In genomic region chr17:27655089-27656010, GRCm38 (mm10) we compare ENCODE assay signal across 8 mouse cellular contexts. TPM values are rescaled to one million over a fixed set of nuclear protein-coding genes. Genes with fewer than 3 reads are reported as not detected.
DNase-seq lines count a peak whose midpoint lies in the region; ATAC-seq and TF ChIP-seq lines count a peak whose summit lies in the region.

Pacsin1 (plus strand) TSS chr17:27655509.

- peaks cover 19% of the 10 kb centered on the region for H3K27me3 ChIP-seq in G1E (ENCODE audit: insufficient read depth, low read length)
- H3K27me3 ChIP-seq in hindbrain, embryonic 10.5 days (ENCODE audit: insufficient read depth, poor library complexity, severe bottlenecking): peaks cover 53% of the 10 kb centered on the region
- peaks cover 48% of the 10 kb centered on the region for H3K27me3 ChIP-seq in midbrain, embryonic 10.5 days (ENCODE audit: low read depth, poor library complexity, severe bottlenecking)
- H3K27me3 ChIP-seq in spleen, adult 2 months (ENCODE audit: control insufficient read depth, insufficient read depth, low read length): no peaks in the 10 kb centered on the region; the same call in 1 of the 2 replicates

- TF ChIP-seq CTCF in G1E (IDR thresholded peaks at IDR 0.05; ENCODE audit: low read depth, low read length): no peak
- TF ChIP-seq CTCF in cortical plate, adult 2 months (IDR thresholded peaks at IDR 0.05; ENCODE audit: extremely low read depth, insufficient read depth, low read length): no peak
- no peak for TF ChIP-seq CTCF in spleen, adult 2 months (IDR thresholded peaks at IDR 0.05; ENCODE audit: extremely low read depth, insufficient read depth, insufficient read length, insufficient replicate concordance)

- peak; percentile 68 to 71 for DNase-seq in B cell, adult 2 months
- DNase-seq in G1E (ENCODE audit: low spot score): no peak
- DNase-seq in hindbrain, embryonic 10.5 days (ENCODE audit: low spot score): peak; percentile 55
- DNase-seq in left cerebral cortex, adult 18-20 months (ENCODE audit: low spot score in 2 of 2): peak; percentile 78 to 87
- DNase-seq in midbrain, embryonic 10.5 days (ENCODE audit: low spot score): peak; percentile 60
- peak in 1 of 2 experiments; percentile 62 for DNase-seq in spleen, adult 2 months (ENCODE audit: low read depth in 1 of 2, low spot score in 2 of 2)
- DNase-seq in urinary bladder, postnatal 36 days (ENCODE audit: low spot score in 2 of 2): no peak

- H3K4me3 ChIP-seq in G1E (ENCODE audit: low read depth, low read length): peak within 1 kb of the TSS; percentile 10; the same call in 1 of the 2 replicates
- H3K4me3 ChIP-seq in cortical plate, adult 2 months (ENCODE audit: insufficient read depth, low read length): peak within 1 kb of the TSS; percentile 85
- peak within 1 kb of the TSS; percentile 67 for H3K4me3 ChIP-seq in hindbrain, embryonic 10.5 days
- peak within 1 kb of the TSS; percentile 69 for H3K4me3 ChIP-seq in midbrain, embryonic 10.5 days
- H3K4me3 ChIP-seq in spleen, adult 2 months (ENCODE audit: extremely low read depth, insufficient read depth, insufficient read length): peak within 1 kb of the TSS; percentile 66

- WGBS in hindbrain, embryonic 10.5 days: 2% methylated on average over 65 of the region's 65 CpGs
- WGBS in midbrain, embryonic 10.5 days: 1% methylated on average over 65 of the region's 65 CpGs
- 3% methylated on average over 63 of the region's 65 CpGs for WGBS in spleen, adult 2 months

- peak; percentile 63; the same call in 1 of the 2 replicates for TF ChIP-seq POLR2A in cortical plate, adult 2 months (IDR thresholded peaks at IDR 0.05; ENCODE audit: extremely low read depth, insufficient read depth, low read length)
- TF ChIP-seq POLR2A in spleen, adult 2 months (IDR thresholded peaks at IDR 0.05; ENCODE audit: low read depth, low read length): no peak

- no peak for ATAC-seq in G1E (ENCODE audit: extremely low read depth, insufficient number of reproducible peaks, low FRiP score, poor library complexity, severe bottlenecking)

- no peaks in the 10 kb centered on the region for H3K36me3 ChIP-seq in G1E (replicated peaks)
- H3K36me3 ChIP-seq in hindbrain, embryonic 10.5 days: no peaks in the 10 kb centered on the region
- no peaks in the 10 kb centered on the region for H3K36me3 ChIP-seq in midbrain, embryonic 10.5 days
- no peaks in the 10 kb centered on the region for H3K36me3 ChIP-seq in spleen, adult 2 months (ENCODE audit: control insufficient read depth, insufficient read depth, low read length)

- H3K9me3 ChIP-seq in G1E (replicated peaks): peaks cover 8% of the 10 kb centered on the region; the same call in 1 of the 2 replicates
- H3K9me3 ChIP-seq in hindbrain, embryonic 10.5 days: no peaks in the 10 kb centered on the region
- H3K9me3 ChIP-seq in midbrain, embryonic 10.5 days (replicated peaks): no peaks in the 10 kb centered on the region

- peak within 1 kb of the TSS; percentile 86 for H3K27ac ChIP-seq in cortical plate, adult 2 months (ENCODE audit: insufficient read depth, low read length)
- peak within 1 kb of the TSS; percentile 54 for H3K27ac ChIP-seq in hindbrain, embryonic 10.5 days
- H3K27ac ChIP-seq in midbrain, embryonic 10.5 days (replicated peaks): peak within 1 kb of the TSS; percentile 72
- peak within 1 kb of the TSS; percentile 28; the same call in 1 of the 2 replicates for H3K27ac ChIP-seq in spleen, adult 2 months (ENCODE audit: insufficient read depth, low read length)

- peaks cover 38% of the 10 kb centered on the region for H3K4me1 ChIP-seq in G1E (ENCODE audit: insufficient read depth, low read depth, low read length)
- H3K4me1 ChIP-seq in cortical plate, adult 2 months (ENCODE audit: control insufficient read depth, insufficient read depth, low read length): no peaks in the 10 kb centered on the region
- peaks cover 28% of the 10 kb centered on the region for H3K4me1 ChIP-seq in hindbrain, embryonic 10.5 days (replicated peaks)
- peaks cover 19% of the 10 kb centered on the region for H3K4me1 ChIP-seq in midbrain, embryonic 10.5 days
- peaks cover 6% of the 10 kb centered on the region; the same call in 1 of the 2 replicates for H3K4me1 ChIP-seq in spleen, adult 2 months (ENCODE audit: control insufficient read depth, insufficient read depth, insufficient read length)

RNA-seq across cellular contexts. Expression of gene Pacsin1, which starts in this region (rescaled TPM):
- total RNA-seq in G1E (2014; fragmentation: Nextera tagmentation) (not detected in 2 replicates), G1E (2017) (0.17 and 0.44 TPM in 2 replicates)
- not detected in 2 replicates for polyA plus RNA-seq in G1E (2012)
- polyA plus RNA-seq in cortical plate, adult 2 months (2012; rRNA removed): 254 and 258 TPM in 2 replicates
- polyA plus RNA-seq in hindbrain, embryonic 10.5 days (2016; fragmentation: Nextera tagmentation; extraction: Ambion mirVana): 3.4 and 3.6 TPM in 2 replicates
- total RNA-seq in left cerebral cortex, adult 18-20 months (2021): 100 to 1,000 TPM; 429 to 433 TPM
- 3.1 and 3.3 TPM in 2 replicates for polyA plus RNA-seq in midbrain, embryonic 10.5 days (2016; fragmentation: Nextera tagmentation; extraction: Ambion mirVana)
- 10.3 and 15.7 TPM in 2 replicates for polyA plus RNA-seq in spleen, adult 2 months (2012; rRNA removed)

Comparison
In these comparisons a context has a peak if more than half of its experiments do, and no peak if none do; other contexts are left out.
1. RNA of gene Pacsin1 (total RNA-seq): 429 to 433 TPM in left cerebral cortex, adult 18-20 months; 0.17 to 0.44 TPM in G1E; every median in the first group is over 100 times any median in the second.
2. RNA of gene Pacsin1 (polyA plus RNA-seq): 254 to 258 TPM in cortical plate, adult 2 months; 10.3 to 15.7 TPM in spleen, adult 2 months, 3.4 to 3.6 TPM in hindbrain, embryonic 10.5 days, 3.1 to 3.3 TPM in midbrain, embryonic 10.5 days and not detected in G1E; every median in the first group is over 10 times any median in the second.
3. DNase-seq: peak in B cell, adult 2 months (2 of 2), hindbrain, embryonic 10.5 days (single experiment), left cerebral cortex, adult 18-20 months (2 of 2) and midbrain, embryonic 10.5 days (single experiment); none in G1E (single experiment) and urinary bladder, postnatal 36 days (0 of 2).
4. H3K4me3 ChIP-seq: peak in every context shown above with its lines; median percentile 85 in cortical plate, adult 2 months; 69 in midbrain, embryonic 10.5 days; 67 in hindbrain, embryonic 10.5 days; 66 in spleen, adult 2 months; 10 in G1E.
5. H3K27ac ChIP-seq: peak in every context shown above with its lines; median percentile 86 in cortical plate, adult 2 months; 72 in midbrain, embryonic 10.5 days; 54 in hindbrain, embryonic 10.5 days; 28 in spleen, adult 2 months.